Mouse (Mus musculus) kidney, adult 2 months (tissue): ENCODE measurements around the gene Dock2. TPM values are rescaled to one million over a fixed set of nuclear protein-coding genes. Genes with fewer than 3 reads are reported as not detected.

Source experiments
- DNase-seq: peaks from one replicate; pipeline ENCODE4 v3.0.0; 2021
- H3K27ac ChIP-seq: fragments of 200-500 bp; 2 replicates; pipeline ENCODE4 v1.5.1; 2012; ENCODE audit warnings: low read depth, low read length, control low read depth, inconsistent platforms; ENCODE audit not compliant: insufficient read depth
- H3K27me3 ChIP-seq: fragments of 200-500 bp; replicated peaks from 2 replicates; pipeline ENCODE4 v1.6.1; 2012; ENCODE audit warnings: mild to moderate bottlenecking, moderate library complexity, low read length, inconsistent platforms; ENCODE audit not compliant: control insufficient read depth, insufficient read depth
- H3K36me3 ChIP-seq: fragments of 200-500 bp; 2 replicates; pipeline ENCODE4 v1.6.1; 2012; ENCODE audit warnings: mild to moderate bottlenecking, moderate library complexity, low read length, inconsistent platforms; ENCODE audit not compliant: control insufficient read depth, insufficient read depth
- H3K4me1 ChIP-seq: fragments of 200-500 bp; 2 replicates; pipeline ENCODE4 v1.6.1; 2011; ENCODE audit warnings: low read length; ENCODE audit not compliant: control insufficient read depth, insufficient read depth
- H3K4me3 ChIP-seq: fragments of 200-500 bp; 2 replicates; pipeline ENCODE4 v1.5.1; 2011; ENCODE audit warnings: mild to moderate bottlenecking, low read depth, low read length, control low read depth; ENCODE audit not compliant: insufficient read depth
- CTCF ChIP-seq: fragments of 200-500 bp; conservative IDR thresholded peaks from 2 replicates; pipeline ENCODE4 v1.5.1; 2011; ENCODE audit warnings: low read depth, mild to moderate bottlenecking, control low read depth, low read length, moderate library complexity, mixed read lengths; ENCODE audit not compliant: insufficient read depth, insufficient read length
- POLR2A ChIP-seq: fragments of 200-500 bp; IDR thresholded peaks from one replicate; pipeline ENCODE4 v1.6.1; 2011; ENCODE audit warnings: low read depth, low read length, control low read depth
- WGBS: fragments of 180-500 bp; shearing (Covaris S2); methylation state at CpG from one replicate; pipeline ENCODE4 v1.1.7; 2018; 5-methylcytosine and 5-hydroxymethylcytosine counted together
- polyA plus RNA-seq: library from polyadenylated mRNA; depleted of rRNA; stranded (reverse); fragments of >200 nt; gene quantifications from 2 replicates; pipeline ENCODE4 v1.2.3, GENCODE M21; 2012

Dock2 gene
- polyA plus RNA-seq, 1 experiment, result 2.8 TPM

DNA sequence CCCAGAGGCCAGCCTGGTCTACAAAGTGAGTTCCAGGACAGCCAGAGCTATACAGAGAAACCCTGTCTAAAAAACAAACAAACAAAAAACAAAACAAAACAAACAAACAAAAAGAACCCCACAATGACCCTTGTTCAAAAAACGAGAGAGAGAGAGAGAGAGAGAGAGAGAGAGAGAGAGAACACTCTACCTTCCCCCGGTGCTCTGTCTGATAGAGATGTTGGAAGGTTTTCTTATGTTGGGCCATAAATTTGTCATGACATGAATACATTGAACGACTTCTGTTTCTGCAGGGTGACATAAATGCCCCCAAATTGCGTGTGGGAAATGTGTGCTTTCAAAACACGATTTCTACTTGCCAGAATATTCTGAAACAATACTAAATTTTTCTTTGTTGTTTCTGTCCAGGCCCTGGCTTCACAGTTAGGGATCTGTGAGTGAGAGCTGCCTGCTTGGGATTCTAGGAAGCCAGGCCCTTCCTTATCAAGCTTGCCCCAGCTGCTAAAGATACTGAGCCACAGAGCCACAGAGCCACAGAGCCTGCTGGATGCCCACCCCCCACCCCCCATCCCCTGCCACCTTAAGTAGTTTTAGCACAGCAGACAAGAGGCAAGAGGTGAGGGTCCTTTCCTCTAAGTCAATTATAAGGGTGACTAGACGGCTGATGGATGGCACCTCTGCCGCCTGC, 451.2 kb downstream of the Dock2 start:
- H3K27me3 ChIP-seq, result no peaks in the 10 kb centered on the region
- no peak overlapping the region for H3K4me3 ChIP-seq
- WGBS, result 49% methylated on average over 7 of the region's 7 CpGs
- TF ChIP-seq CTCF (no peak), POLR2A (no peak)
- H3K4me1 ChIP-seq, result no peaks in the 10 kb centered on the region
- H3K27ac ChIP-seq, result no peak overlapping the region
- H3K36me3 ChIP-seq, result no peaks in the 10 kb centered on the region
- DNase-seq, result no peak

DNA sequence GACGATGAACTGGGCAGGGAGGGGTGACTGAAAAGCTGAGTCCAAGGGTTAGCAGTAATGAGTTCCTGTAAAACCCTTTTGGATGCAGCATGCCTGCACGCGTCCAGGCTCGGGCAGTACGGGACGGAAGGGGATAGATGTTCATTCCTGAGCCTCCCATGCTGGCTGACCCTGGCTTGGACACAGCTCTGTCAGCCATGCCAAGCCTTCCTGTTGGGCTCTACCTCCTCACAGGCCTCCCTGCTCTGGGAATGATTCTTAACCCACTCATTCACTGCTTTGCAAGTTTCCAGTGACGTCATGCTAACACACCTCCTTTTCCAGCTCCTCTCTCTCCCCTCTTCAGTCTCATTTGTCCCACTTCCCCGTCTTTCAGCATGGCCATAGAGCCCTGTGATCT, 460.0 kb downstream of the Dock2 start:
- no peaks in the 10 kb centered on the region for H3K36me3 ChIP-seq
- no peak overlapping the region for H3K4me3 ChIP-seq
- 62% methylated on average over 8 of the region's 8 CpGs for WGBS
- H3K4me1 ChIP-seq, result no peaks in the 10 kb centered on the region
- H3K27me3 ChIP-seq, result no peaks in the 10 kb centered on the region
- H3K27ac ChIP-seq, result no peak overlapping the region
- DNase-seq, result no peak
- TF ChIP-seq CTCF (no peak), POLR2A (no peak)

DNA sequence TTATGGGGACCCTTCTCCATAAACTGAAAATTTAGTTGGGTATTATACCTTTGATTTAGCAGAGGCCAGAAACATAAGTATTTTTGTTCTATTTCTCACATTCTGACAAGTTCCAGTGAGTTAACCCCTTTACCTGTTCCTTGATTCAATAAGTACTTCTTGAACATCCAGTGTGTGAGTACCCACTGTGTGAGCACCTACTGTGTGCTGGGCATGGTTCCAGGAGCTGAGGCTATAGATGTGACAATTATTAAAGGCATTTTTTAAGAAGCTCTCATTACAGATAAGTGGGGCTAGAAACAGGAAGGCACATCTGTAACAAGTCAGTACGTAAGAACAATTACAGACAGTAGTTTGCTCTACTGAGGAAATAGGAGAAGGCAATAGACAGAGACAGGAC, 464.4 kb downstream of the Dock2 start:
- Histone ChIP-seq H3K36me3 (no peaks in the 10 kb centered on the region), H3K27me3 (peaks cover 2% of the 10 kb centered on the region; the same call in 1 of the 2 replicates), H3K27ac (no peak overlapping the region), H3K4me3 (no peak overlapping the region), H3K4me1 (no peaks in the 10 kb centered on the region)
- DNase-seq, result no peak
- 68% methylated on average over 1 of the region's 1 CpGs for WGBS
- TF ChIP-seq POLR2A (no peak), CTCF (no peak)

DNA sequence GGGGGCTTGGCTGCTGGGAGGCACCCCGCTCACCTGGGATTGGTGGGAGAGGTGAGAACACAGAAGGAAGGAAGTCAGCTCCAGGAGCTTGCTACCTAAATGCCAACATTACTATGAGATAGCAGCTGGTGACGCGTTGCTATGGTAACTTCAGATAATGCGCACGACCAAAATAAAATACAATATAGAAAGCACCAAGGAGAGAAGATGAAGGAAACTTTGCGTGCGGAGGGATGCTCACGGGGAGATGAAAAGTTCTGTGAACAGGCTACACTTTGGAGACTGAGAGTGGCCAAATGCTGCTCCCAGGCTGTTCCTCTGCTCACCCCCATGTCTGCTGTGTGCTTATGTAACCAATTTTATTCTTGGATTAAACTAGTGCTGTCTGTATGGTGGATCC, 466.7 kb downstream of the Dock2 start:
- H3K4me1 ChIP-seq, result no peaks in the 10 kb centered on the region
- no peak overlapping the region for H3K27ac ChIP-seq
- peaks cover 2% of the 10 kb centered on the region; the same call in 1 of the 2 replicates for H3K27me3 ChIP-seq
- TF ChIP-seq CTCF, result no peak
- no peak for TF ChIP-seq POLR2A
- 91% methylated on average over 8 of the region's 8 CpGs for WGBS
- no peak overlapping the region for H3K4me3 ChIP-seq
- no peak for DNase-seq
- no peaks in the 10 kb centered on the region for H3K36me3 ChIP-seq

DNA sequence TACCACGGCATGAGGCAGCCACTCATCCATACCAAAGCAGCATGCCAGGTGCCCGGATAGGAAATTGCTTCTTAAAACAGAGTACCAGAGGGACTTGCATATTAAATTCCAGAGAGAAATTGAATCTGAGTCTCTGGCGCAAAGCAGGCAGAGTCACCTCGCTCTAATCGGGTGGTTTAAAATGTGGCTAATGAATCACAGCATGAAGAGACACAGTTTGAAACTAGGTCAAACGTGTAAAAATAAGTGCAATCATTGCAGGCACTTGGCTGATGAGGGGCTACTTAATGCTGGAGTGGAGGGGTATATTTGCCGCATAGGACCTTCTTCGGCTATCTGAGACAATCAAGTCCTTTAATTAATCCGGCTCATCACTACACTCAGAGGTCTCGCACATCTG, 467.5 kb downstream of the Dock2 start:
- Histone ChIP-seq H3K27me3 (peaks cover 2% of the 10 kb centered on the region; the same call in 1 of the 2 replicates), H3K4me1 (no peaks in the 10 kb centered on the region), H3K27ac (no peak overlapping the region), H3K36me3 (no peaks in the 10 kb centered on the region), H3K4me3 (no peak overlapping the region)
- WGBS, result 44% methylated on average over 10 of the region's 10 CpGs
- no peak for TF ChIP-seq POLR2A
- no peak for TF ChIP-seq CTCF
- no peak for DNase-seq

DNA sequence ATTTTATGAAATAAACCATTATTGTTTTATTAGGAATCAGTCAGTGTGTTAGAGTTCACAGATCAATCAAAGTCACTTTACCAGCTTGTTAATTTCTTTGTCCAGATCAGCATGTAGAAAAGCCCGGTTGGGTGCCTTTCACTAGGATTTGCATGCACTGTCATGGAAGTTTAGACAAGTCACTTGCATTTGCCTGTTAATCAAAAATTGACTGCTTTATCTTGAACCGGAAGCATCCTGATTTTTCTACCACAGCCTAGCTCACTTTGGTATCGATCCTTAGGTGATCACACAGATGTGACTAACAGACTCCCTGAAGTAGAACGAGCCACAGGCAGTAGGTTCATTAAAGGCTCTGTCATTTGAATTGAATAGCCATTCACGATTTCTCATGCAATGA, 468.3 kb downstream of the Dock2 start:
- Histone ChIP-seq H3K4me1 (no peaks in the 10 kb centered on the region), H3K36me3 (no peaks in the 10 kb centered on the region), H3K4me3 (no peak overlapping the region), H3K27me3 (peaks cover 2% of the 10 kb centered on the region; the same call in 1 of the 2 replicates), H3K27ac (no peak overlapping the region)
- DNase-seq, result no peak
- 18% methylated on average over 5 of the region's 5 CpGs for WGBS
- TF ChIP-seq POLR2A (no peak), CTCF (no peak)

DNA sequence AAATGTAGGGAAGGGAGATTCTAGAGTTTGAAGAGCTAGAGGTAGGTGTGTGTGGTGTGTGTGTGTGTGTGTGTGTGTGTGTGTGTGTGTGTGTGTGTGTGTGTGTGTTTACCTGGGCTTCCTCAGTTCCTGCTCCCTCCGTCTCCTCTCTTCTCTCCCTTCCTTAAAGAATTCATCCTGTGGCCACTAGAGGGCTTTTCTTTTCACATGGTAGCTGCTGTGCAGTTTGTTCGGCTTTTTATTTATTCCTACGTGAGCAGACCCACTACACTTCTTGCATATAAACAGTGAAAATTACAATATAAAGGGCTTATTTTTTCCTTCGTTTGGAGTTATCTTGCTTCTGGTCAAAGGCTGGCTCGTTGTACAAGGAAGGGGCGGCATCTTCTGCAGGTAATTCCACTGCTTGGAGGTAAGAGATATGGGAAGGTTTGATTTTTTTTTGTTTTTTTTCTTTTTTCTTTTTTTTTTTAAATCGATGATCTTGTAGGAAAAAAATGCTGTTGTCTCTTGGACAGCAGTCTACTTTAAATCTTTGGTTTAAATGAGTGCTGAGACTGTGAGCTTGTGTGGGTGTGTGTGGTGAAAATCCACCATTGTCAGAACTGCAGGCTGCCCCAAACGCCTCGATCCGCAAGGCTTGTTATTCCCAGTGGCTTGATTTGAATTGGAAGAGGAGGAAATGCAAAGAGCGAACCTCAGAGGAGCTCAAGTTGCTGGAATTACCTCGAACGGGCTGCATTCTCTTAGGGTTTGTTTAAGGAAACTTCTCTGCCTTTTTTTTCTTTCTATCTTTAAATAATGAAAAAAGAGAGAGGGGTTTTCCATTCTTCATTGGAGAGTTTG, 468.9 kb downstream of the Dock2 start, which contains the start of gene Fam196b:
Fam196b (plus strand) TSS at position 289 of the 846 bp plus-strand sequence.
- no peak within 1 kb of the TSS for H3K4me3 ChIP-seq
- H3K27ac ChIP-seq, result no peak within 1 kb of the TSS
- TF ChIP-seq POLR2A, result no peak
- TF ChIP-seq CTCF, result no peak; the same call in 1 of the 2 replicates
- H3K4me1 ChIP-seq, result no peaks in the 10 kb centered on the region
- H3K27me3 ChIP-seq, result peaks cover 2% of the 10 kb centered on the region; the same call in 1 of the 2 replicates
- H3K36me3 ChIP-seq, result no peaks in the 10 kb centered on the region
- DNase-seq, result peak; percentile 48
- WGBS, result 7% methylated on average over 13 of the region's 13 CpGs
